Mouse (Mus musculus): ENCODE data around the gene 5330417H12Rik.

Gene 5330417H12Rik

GRCm38 (mm10) chr7:107625061-107625460 is at the start of gene 5330417H12Rik:
Gene 5330417H12Rik, minus strand, starts transcription at chr7:107625161.
- DNase-seq (ENCODE audit: low spot score in 2 of 2), result no peak

- no peak for DNase-seq (ENCODE audit: low spot score in 2 of 2)
Observed at GRCm38 (mm10) chr7:107668514-107668913, 43.6 kb upstream of the 5330417H12Rik start.

GRCm38 (mm10) chr7:107666262-107666902 is 41.4 kb upstream of the 5330417H12Rik start:
- no peak for DNase-seq (ENCODE audit: low spot score in 2 of 2)

- peak in 1 of 2 experiments; percentile 5 for DNase-seq (ENCODE audit: low spot score in 2 of 2)
Observed at GRCm38 (mm10) chr7:107665586-107666261, 40.8 kb upstream of the 5330417H12Rik start.

GRCm38 (mm10) chr7:107665221-107665585 is 40.2 kb upstream of the 5330417H12Rik start:
- DNase-seq (ENCODE audit: low spot score in 2 of 2), result peak; percentile 7 to 23

GRCm38 (mm10) chr7:107664063-107665056 is 39.4 kb upstream of the 5330417H12Rik start:
- DNase-seq (ENCODE audit: low spot score in 2 of 2), result peak in 1 of 2 experiments; percentile 24

GRCm38 (mm10) chr7:107663621-107664020 is 38.7 kb upstream of the 5330417H12Rik start:
- no peak for DNase-seq (ENCODE audit: low spot score in 2 of 2)

GRCm38 (mm10) chr7:107661843-107662281 is 36.9 kb upstream of the 5330417H12Rik start:
- no peak for DNase-seq (ENCODE audit: low spot score in 2 of 2)

GRCm38 (mm10) chr7:107661189-107661842 is 36.4 kb upstream of the 5330417H12Rik start:
- peak; percentile 44 to 71 for DNase-seq (ENCODE audit: low spot score in 2 of 2)

GRCm38 (mm10) chr7:107659186-107659918 is 34.4 kb upstream of the 5330417H12Rik start:
- DNase-seq (ENCODE audit: low spot score in 2 of 2), result no peak

- DNase-seq (ENCODE audit: low spot score in 2 of 2), result no peak
Observed at GRCm38 (mm10) chr7:107656451-107656850, 31.5 kb upstream of the 5330417H12Rik start.

- DNase-seq (ENCODE audit: low spot score in 2 of 2), result no peak
Observed at GRCm38 (mm10) chr7:107651821-107652220, 26.9 kb upstream of the 5330417H12Rik start.

- DNase-seq (ENCODE audit: low spot score in 2 of 2), result no peak
Observed at GRCm38 (mm10) chr7:107649990-107650389, 25.0 kb upstream of the 5330417H12Rik start.

- DNase-seq (ENCODE audit: low spot score in 2 of 2), result no peak
Observed at GRCm38 (mm10) chr7:107648937-107649688, 24.2 kb upstream of the 5330417H12Rik start.

- no peak for DNase-seq (ENCODE audit: low spot score in 2 of 2)
Observed at GRCm38 (mm10) chr7:107644987-107645386, 20.0 kb upstream of the 5330417H12Rik start.

- no peak for DNase-seq (ENCODE audit: low spot score in 2 of 2)
Observed at GRCm38 (mm10) chr7:107642586-107643275, 17.8 kb upstream of the 5330417H12Rik start.

GRCm38 (mm10) chr7:107638026-107638425 is 13.1 kb upstream of the 5330417H12Rik start:
- no peak for DNase-seq (ENCODE audit: low spot score in 2 of 2)

- no peak for DNase-seq (ENCODE audit: low spot score in 2 of 2)
Observed at GRCm38 (mm10) chr7:107637398-107637797, 12.4 kb upstream of the 5330417H12Rik start.

GRCm38 (mm10) chr7:107633201-107633600 is 8.2 kb upstream of the 5330417H12Rik start:
- no peak for DNase-seq (ENCODE audit: low spot score in 2 of 2)

All from frontal cortex, postnatal 25 days (tissue).